Mouse (Mus musculus): ENCODE data around the gene Srrt. TPM values are rescaled to one million over a fixed set of nuclear protein-coding genes. Genes with fewer than 3 reads are reported as not detected.

The Srrt gene
- polyA plus RNA-seq, 1 experiment from 2014 or later = 268 TPM

GRCm38 (mm10) chr5:137347856-137348255 lies 40.4 kb upstream of the Srrt start:
- H3K27me3 ChIP-seq = no peaks in the 10 kb centered on the region
- ChIA-PET CTCF (no interaction called here), POLR2A (no interaction called here)
- in situ Hi-C loops (cut with MboI; ENCODE audit: low pct_unique_long_range_greater_than_20kb) = no loop called here
- ATAC-seq (no peak), DNase-seq (ENCODE audit: low read depth, low spot score) (no peak)
- TF ChIP-seq CTCF (IDR thresholded peaks at IDR 0.05) = no peak

- ChIA-PET POLR2A (no interaction called here), CTCF (no interaction called here)
- ATAC-seq (no peak), DNase-seq (ENCODE audit: low read depth, low spot score) (no peak)
- TF ChIP-seq CTCF (IDR thresholded peaks at IDR 0.05) = no peak
- H3K27me3 ChIP-seq = no peaks in the 10 kb centered on the region
- in situ Hi-C loops (cut with MboI; ENCODE audit: low pct_unique_long_range_greater_than_20kb) = no loop called here
Observed at GRCm38 (mm10) chr5:137346983-137347382, 39.5 kb upstream of the Srrt start.

- TF ChIP-seq CTCF (IDR thresholded peaks at IDR 0.05) = no peak
- no peaks in the 10 kb centered on the region for H3K27me3 ChIP-seq
- ChIA-PET CTCF (no interaction called here), POLR2A (no interaction called here)
- no peak for ATAC-seq
- DNase-seq (ENCODE audit: low read depth, low spot score) = no peak
- in situ Hi-C loops (cut with MboI; ENCODE audit: low pct_unique_long_range_greater_than_20kb) = no loop called here
Observed at GRCm38 (mm10) chr5:137346388-137346787, 38.9 kb upstream of the Srrt start.

GRCm38 (mm10) chr5:137345821-137346220 lies 38.3 kb upstream of the Srrt start:
- CTCF ChIA-PET = interaction anchor here (3.1 kb wide), 1 partner anchor 12 kb away, joined by 12 read pairs; the partner anchor contains the start of gene Slc12a9
- in situ Hi-C loops (cut with MboI; ENCODE audit: low pct_unique_long_range_greater_than_20kb) = no loop called here
- ATAC-seq = no peak
- TF ChIP-seq CTCF (IDR thresholded peaks at IDR 0.05) = no peak
- H3K27me3 ChIP-seq = no peaks in the 10 kb centered on the region
- POLR2A ChIA-PET = no interaction called here
- no peak for DNase-seq (ENCODE audit: low read depth, low spot score)

- DNase-seq (ENCODE audit: low read depth, low spot score) (no peak), ATAC-seq (no peak)
- no peak for TF ChIP-seq CTCF (IDR thresholded peaks at IDR 0.05)
- H3K27me3 ChIP-seq = no peaks in the 10 kb centered on the region
- in situ Hi-C loops (cut with MboI; ENCODE audit: low pct_unique_long_range_greater_than_20kb) = no loop called here
- ChIA-PET CTCF (interaction anchor here (0.9 to 3.1 kb wide), 3 partner anchors 9 to 129 kb away, joined by 3 to 12 read pairs (median 3); partner anchors contain the start of gene Slc12a9), POLR2A (interaction anchor here (1.3 kb wide), 1 partner anchor 14 kb away, joined by 4 read pairs; no protein-coding TSS in a partner anchor)
Observed at GRCm38 (mm10) chr5:137343869-137344268, 36.4 kb upstream of the Srrt start.

- TF ChIP-seq CTCF (IDR thresholded peaks at IDR 0.05) = no peak
- no peak for ATAC-seq
- ChIA-PET POLR2A (interaction anchor here (0.7 kb wide), 1 partner anchor 31 kb away, joined by 3 read pairs; no protein-coding TSS in a partner anchor), CTCF (interaction anchor here (0.9 to 3.1 kb wide), 2 partner anchors 10 to 129 kb away, joined by 3 to 12 read pairs; partner anchors contain the start of gene Slc12a9)
- no peak for DNase-seq (ENCODE audit: low read depth, low spot score)
- in situ Hi-C loops (cut with MboI; ENCODE audit: low pct_unique_long_range_greater_than_20kb) = no loop called here
- no peaks in the 10 kb centered on the region for H3K27me3 ChIP-seq
Observed at GRCm38 (mm10) chr5:137343412-137343811, 35.9 kb upstream of the Srrt start.

GRCm38 (mm10) chr5:137342407-137343012 lies 35.0 kb upstream of the Srrt start:
- ATAC-seq (no peak), DNase-seq (ENCODE audit: low read depth, low spot score) (no peak)
- POLR2A ChIA-PET = interaction anchor here (0.7 kb wide), 1 partner anchor 57 kb away, joined by 6 read pairs; no protein-coding TSS in a partner anchor
- CTCF ChIA-PET = interaction anchor here (2.2 to 3.1 kb wide), 2 partner anchors 9 to 17 kb away, joined by 7 to 12 read pairs; partner anchors contain the start of gene Slc12a9
- H3K27me3 ChIP-seq = no peaks in the 10 kb centered on the region
- in situ Hi-C loops (cut with MboI; ENCODE audit: low pct_unique_long_range_greater_than_20kb) = no loop called here
- TF ChIP-seq CTCF (IDR thresholded peaks at IDR 0.05) = no peak

- ChIA-PET CTCF (interaction anchor here (2.2 kb wide), 1 partner anchor 19 kb away, joined by 7 read pairs; no protein-coding TSS in a partner anchor), POLR2A (interaction anchor here (0.6 kb wide), 1 partner anchor 24 kb away, joined by 9 read pairs; no protein-coding TSS in a partner anchor)
- ATAC-seq = no peak
- in situ Hi-C loops (cut with MboI; ENCODE audit: low pct_unique_long_range_greater_than_20kb) = no loop called here
- no peaks in the 10 kb centered on the region for H3K27me3 ChIP-seq
- no peak for DNase-seq (ENCODE audit: low read depth, low spot score)
- TF ChIP-seq CTCF (IDR thresholded peaks at IDR 0.05) = no peak
Observed at GRCm38 (mm10) chr5:137340222-137340621, 32.7 kb upstream of the Srrt start.

GRCm38 (mm10) chr5:137339290-137339979 lies 32.0 kb upstream of the Srrt start:
- no peak for TF ChIP-seq CTCF (IDR thresholded peaks at IDR 0.05)
- CTCF ChIA-PET = no interaction called here
- DNase-seq (ENCODE audit: low read depth, low spot score) (no peak), ATAC-seq (no peak)
- in situ Hi-C loops (cut with MboI; ENCODE audit: low pct_unique_long_range_greater_than_20kb) = loop anchor here (5.0 kb wide), 1 partner anchor 163 kb away; the partner anchor contains the start of gene Pop7
- H3K27me3 ChIP-seq = no peaks in the 10 kb centered on the region
- POLR2A ChIA-PET = interaction anchor here (0.6 kb wide), 1 partner anchor 72 kb away, joined by 3 read pairs; no protein-coding TSS in a partner anchor

GRCm38 (mm10) chr5:137338663-137339289 lies 31.3 kb upstream of the Srrt start:
- no peak for ATAC-seq
- no peaks in the 10 kb centered on the region for H3K27me3 ChIP-seq
- POLR2A ChIA-PET = interaction anchor here (0.6 kb wide), 2 partner anchors 73 to 352 kb away, joined by 3 read pairs; partner anchors contain the start of gene Plod3
- in situ Hi-C loops (cut with MboI; ENCODE audit: low pct_unique_long_range_greater_than_20kb) = loop anchor here (5.0 kb wide), 1 partner anchor 164 kb away; the partner anchor contains the start of gene Pop7
- no peak for DNase-seq (ENCODE audit: low read depth, low spot score)
- TF ChIP-seq CTCF (IDR thresholded peaks at IDR 0.05) = no peak
- CTCF ChIA-PET = interaction anchor here (1.5 kb wide), 1 partner anchor 20 kb away, joined by 4 read pairs; no protein-coding TSS in a partner anchor

Data from Patski (cell line).